Mouse (Mus musculus): Measurements from ENCODE around the gene Ints1. TPM values are rescaled to one million over a fixed set of nuclear protein-coding genes. Genes with fewer than 3 reads are reported as not detected.

Gene Ints1
- 33.4 and 35.9 TPM in 2 replicates for polyA plus RNA-seq (2014; fragmentation: Nextera tagmentation; extraction: Ambion mirVana)

- under 1% methylated on average over 50 of the region's 55 CpGs for WGBS
- Histone ChIP-seq H3K36me3 (ENCODE audit: control insufficient read depth, insufficient read depth, low read length) (peaks cover 11% of the 10 kb centered on the region; the same call in 1 of the 2 replicates), H3K4me1 (ENCODE audit: control insufficient read depth, insufficient read depth, low read length) (peaks cover 8% of the 10 kb centered on the region), H3K4me3 (ENCODE audit: low read depth, low read length) (peak within 1 kb of the TSS; percentile 93), H3K9me3 (ENCODE audit: control insufficient read depth, low read length) (no peaks in the 10 kb centered on the region), H3K4me2 (ENCODE audit: low read depth) (peak within 1 kb of the TSS; percentile 77), H3K9ac (ENCODE audit: low read length) (peak within 1 kb of the TSS; percentile 81), H3K27ac (ENCODE audit: low read depth, low read length) (no peak within 1 kb of the TSS), H3K27me3 (ENCODE audit: control insufficient read depth, insufficient read depth, low read length) (no peaks in the 10 kb centered on the region)
- ATAC-seq (ENCODE audit: insufficient read depth, low FRiP score, low TSS enrichment), result peak; percentile 85
- peak; percentile 94 for DNase-seq (ENCODE audit: low spot score)
These were observed at the start of gene Ints1 for GRCm38 (mm10) chr5:139775216-139775926. TSS of gene Ints1 (minus strand) at chr5:139775674.

GRCm38 (mm10) chr5:139824531-139824930, 49.1 kb upstream of the Ints1 start:
- DNase-seq (ENCODE audit: low spot score) (no peak), ATAC-seq (ENCODE audit: insufficient read depth, low FRiP score, low TSS enrichment) (no peak)
- Histone ChIP-seq H3K27me3 (ENCODE audit: control insufficient read depth, insufficient read depth, low read length) (no peaks in the 10 kb centered on the region), H3K4me3 (ENCODE audit: low read depth, low read length) (no peak overlapping the region), H3K9me3 (ENCODE audit: control insufficient read depth, low read length) (no peaks in the 10 kb centered on the region), H3K9ac (ENCODE audit: low read length) (no peak overlapping the region), H3K4me2 (ENCODE audit: low read depth) (no peak overlapping the region), H3K36me3 (ENCODE audit: control insufficient read depth, insufficient read depth, low read length) (peaks cover 5% of the 10 kb centered on the region), H3K4me1 (ENCODE audit: control insufficient read depth, insufficient read depth, low read length) (peaks cover 9% of the 10 kb centered on the region), H3K27ac (ENCODE audit: low read depth, low read length) (no peak overlapping the region)
- 95% methylated on average over 10 of the region's 10 CpGs for WGBS

GRCm38 (mm10) chr5:139821466-139822459, 46.3 kb upstream of the Ints1 start:
- no peaks in the 10 kb centered on the region for H3K27me3 ChIP-seq (ENCODE audit: control insufficient read depth, insufficient read depth, low read length)
- WGBS, result 75% methylated on average over 12 of the region's 12 CpGs
- no peak overlapping the region for H3K4me3 ChIP-seq (ENCODE audit: low read depth, low read length)
- no peak overlapping the region for H3K9ac ChIP-seq (ENCODE audit: low read length)
- no peaks in the 10 kb centered on the region for H3K9me3 ChIP-seq (ENCODE audit: control insufficient read depth, low read length)
- no peak for DNase-seq (ENCODE audit: low spot score)
- no peak for ATAC-seq (ENCODE audit: insufficient read depth, low FRiP score, low TSS enrichment)
- no peak overlapping the region for H3K4me2 ChIP-seq (ENCODE audit: low read depth)
- no peak overlapping the region for H3K27ac ChIP-seq (ENCODE audit: low read depth, low read length)
- H3K4me1 ChIP-seq (ENCODE audit: control insufficient read depth, insufficient read depth, low read length), result peaks cover 9% of the 10 kb centered on the region
- H3K36me3 ChIP-seq (ENCODE audit: control insufficient read depth, insufficient read depth, low read length), result peaks cover 5% of the 10 kb centered on the region

GRCm38 (mm10) chr5:139819538-139820181, 44.2 kb upstream of the Ints1 start, which contains the start of gene Tmem184a:
TSS of gene Tmem184a (minus strand) at chr5:139819917.
- H3K4me3 ChIP-seq (ENCODE audit: low read depth, low read length), result no peak within 1 kb of the TSS
- peaks cover 5% of the 10 kb centered on the region for H3K36me3 ChIP-seq (ENCODE audit: control insufficient read depth, insufficient read depth, low read length)
- DNase-seq (ENCODE audit: low spot score), result no peak
- H3K9ac ChIP-seq (ENCODE audit: low read length), result no peak within 1 kb of the TSS
- no peak for ATAC-seq (ENCODE audit: insufficient read depth, low FRiP score, low TSS enrichment)
- no peak within 1 kb of the TSS for H3K4me2 ChIP-seq (ENCODE audit: low read depth)
- no peak within 1 kb of the TSS for H3K27ac ChIP-seq (ENCODE audit: low read depth, low read length)
- WGBS, result 86% methylated on average over 9 of the region's 9 CpGs
- no peaks in the 10 kb centered on the region for H3K9me3 ChIP-seq (ENCODE audit: control insufficient read depth, low read length)
- H3K4me1 ChIP-seq (ENCODE audit: control insufficient read depth, insufficient read depth, low read length), result no peaks in the 10 kb centered on the region
- no peaks in the 10 kb centered on the region for H3K27me3 ChIP-seq (ENCODE audit: control insufficient read depth, insufficient read depth, low read length)

- no peaks in the 10 kb centered on the region for H3K4me1 ChIP-seq (ENCODE audit: control insufficient read depth, insufficient read depth, low read length)
- H3K4me2 ChIP-seq (ENCODE audit: low read depth), result no peak overlapping the region
- peaks cover 5% of the 10 kb centered on the region for H3K36me3 ChIP-seq (ENCODE audit: control insufficient read depth, insufficient read depth, low read length)
- no peak for ATAC-seq (ENCODE audit: insufficient read depth, low FRiP score, low TSS enrichment)
- H3K27ac ChIP-seq (ENCODE audit: low read depth, low read length), result no peak overlapping the region
- no peak overlapping the region for H3K9ac ChIP-seq (ENCODE audit: low read length)
- WGBS, result 48% methylated on average over 4 of the region's 4 CpGs
- H3K27me3 ChIP-seq (ENCODE audit: control insufficient read depth, insufficient read depth, low read length), result peaks cover 7% of the 10 kb centered on the region
- no peak for DNase-seq (ENCODE audit: low spot score)
- no peak overlapping the region for H3K4me3 ChIP-seq (ENCODE audit: low read depth, low read length)
- no peaks in the 10 kb centered on the region for H3K9me3 ChIP-seq (ENCODE audit: control insufficient read depth, low read length)
These were observed 43.3 kb upstream of the Ints1 start for GRCm38 (mm10) chr5:139818801-139819200.

- H3K27me3 ChIP-seq (ENCODE audit: control insufficient read depth, insufficient read depth, low read length), result peaks cover 12% of the 10 kb centered on the region
- H3K36me3 ChIP-seq (ENCODE audit: control insufficient read depth, insufficient read depth, low read length), result peaks cover under 1% of the 10 kb centered on the region; the same call in 1 of the 2 replicates
- no peak overlapping the region for H3K4me3 ChIP-seq (ENCODE audit: low read depth, low read length)
- no peak overlapping the region for H3K9ac ChIP-seq (ENCODE audit: low read length)
- DNase-seq (ENCODE audit: low spot score) (no peak), ATAC-seq (ENCODE audit: insufficient read depth, low FRiP score, low TSS enrichment) (no peak)
- H3K4me2 ChIP-seq (ENCODE audit: low read depth), result no peak overlapping the region
- no peaks in the 10 kb centered on the region for H3K9me3 ChIP-seq (ENCODE audit: control insufficient read depth, low read length)
- 81% methylated on average over 3 of the region's 3 CpGs for WGBS
- H3K27ac ChIP-seq (ENCODE audit: low read depth, low read length), result no peak overlapping the region
- H3K4me1 ChIP-seq (ENCODE audit: control insufficient read depth, insufficient read depth, low read length), result no peaks in the 10 kb centered on the region
These were observed 42.6 kb upstream of the Ints1 start for GRCm38 (mm10) chr5:139818056-139818455.

- Histone ChIP-seq H3K4me1 (ENCODE audit: control insufficient read depth, insufficient read depth, low read length) (no peaks in the 10 kb centered on the region), H3K4me2 (ENCODE audit: low read depth) (no peak overlapping the region), H3K9ac (ENCODE audit: low read length) (no peak overlapping the region), H3K4me3 (ENCODE audit: low read depth, low read length) (no peak overlapping the region), H3K27me3 (ENCODE audit: control insufficient read depth, insufficient read depth, low read length) (peaks cover 16% of the 10 kb centered on the region), H3K27ac (ENCODE audit: low read depth, low read length) (no peak overlapping the region), H3K36me3 (ENCODE audit: control insufficient read depth, insufficient read depth, low read length) (no peaks in the 10 kb centered on the region), H3K9me3 (ENCODE audit: control insufficient read depth, low read length) (no peaks in the 10 kb centered on the region)
- ATAC-seq (ENCODE audit: insufficient read depth, low FRiP score, low TSS enrichment) (no peak), DNase-seq (ENCODE audit: low spot score) (no peak)
- 6% methylated on average over 1 of the region's 1 CpGs for WGBS
These were observed 41.8 kb upstream of the Ints1 start for GRCm38 (mm10) chr5:139817292-139817691.

GRCm38 (mm10) chr5:139816445-139816844, 41.0 kb upstream of the Ints1 start:
- DNase-seq (ENCODE audit: low spot score) (no peak), ATAC-seq (ENCODE audit: insufficient read depth, low FRiP score, low TSS enrichment) (no peak)
- Histone ChIP-seq H3K9me3 (ENCODE audit: control insufficient read depth, low read length) (no peaks in the 10 kb centered on the region), H3K27ac (ENCODE audit: low read depth, low read length) (no peak overlapping the region), H3K4me2 (ENCODE audit: low read depth) (no peak overlapping the region), H3K4me1 (ENCODE audit: control insufficient read depth, insufficient read depth, low read length) (no peaks in the 10 kb centered on the region), H3K9ac (ENCODE audit: low read length) (no peak overlapping the region), H3K36me3 (ENCODE audit: control insufficient read depth, insufficient read depth, low read length) (no peaks in the 10 kb centered on the region), H3K27me3 (ENCODE audit: control insufficient read depth, insufficient read depth, low read length) (peaks cover 16% of the 10 kb centered on the region), H3K4me3 (ENCODE audit: low read depth, low read length) (no peak overlapping the region)

Measured in neural tube, embryonic 11.5 days (tissue).